Mouse (Mus musculus): Measurements from ENCODE around the gene Kidins220.

- no peak for TF ChIP-seq POLR2A (IDR thresholded peaks at IDR 0.05; ENCODE audit: insufficient read depth, low read depth, low read length)
- no peak for TF ChIP-seq CTCF (IDR thresholded peaks at IDR 0.05)
- TF ChIP-seq EP300 (IDR thresholded peaks at IDR 0.05; ENCODE audit: insufficient read depth, low read depth, low read length): no peak
Measured at GRCm38 (mm10) chr12:24944597-24944996, 30.1 kb upstream of the Kidins220 start.
